Mouse (Mus musculus) retina, embryonic 14.5 days (tissue): ENCODE measurements around the gene Prdx1.
"Not testable (repeated sequence)": the region's sequence is repeated elsewhere in the genome, so short reads cannot be mapped to it uniquely, and the experiment has no call there.

ENCODE experiments used
- DNase-seq: peaks from one replicate; pipeline ENCODE4 v3.0.0-alpha.2; 2015; ENCODE audit warnings: low spot score

Gene Prdx1

DNA sequence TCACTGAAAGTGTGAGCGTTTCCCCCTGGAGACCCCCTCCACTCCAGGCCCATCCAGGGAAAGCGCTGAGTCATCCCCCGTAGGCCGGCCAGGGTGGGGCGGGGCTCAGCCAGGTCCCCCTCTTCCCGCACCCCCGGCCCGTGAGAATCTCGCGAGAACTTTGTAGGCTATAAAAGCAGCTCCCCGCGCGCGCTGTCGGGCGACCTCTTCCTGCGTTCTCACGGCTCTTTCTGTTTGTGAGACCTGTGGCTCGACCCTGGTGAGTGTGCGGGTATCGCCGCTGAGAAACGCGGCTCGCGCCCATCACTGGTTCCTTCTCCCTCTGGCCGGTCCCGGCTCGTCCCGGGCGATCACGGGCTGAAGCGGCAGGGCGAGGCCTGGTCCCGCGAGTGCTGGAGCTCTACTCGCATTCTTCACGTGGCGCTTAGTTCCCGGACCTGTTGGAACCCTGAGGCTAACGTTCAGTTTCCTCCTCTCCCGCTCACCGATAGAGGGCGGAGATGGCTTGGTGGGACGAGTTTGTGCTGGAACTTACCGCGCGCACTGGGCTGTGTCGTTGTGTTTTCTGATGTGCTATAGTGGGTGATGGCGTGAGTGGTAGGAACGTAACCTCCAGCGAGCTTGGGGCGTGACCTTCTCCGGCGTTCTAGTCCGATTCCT lies at the start of gene Prdx1:
Gene Prdx1 (plus strand): TSS at position 143 of the 660 bp plus-strand sequence.
- DNase-seq, result peak; percentile 96

DNA sequence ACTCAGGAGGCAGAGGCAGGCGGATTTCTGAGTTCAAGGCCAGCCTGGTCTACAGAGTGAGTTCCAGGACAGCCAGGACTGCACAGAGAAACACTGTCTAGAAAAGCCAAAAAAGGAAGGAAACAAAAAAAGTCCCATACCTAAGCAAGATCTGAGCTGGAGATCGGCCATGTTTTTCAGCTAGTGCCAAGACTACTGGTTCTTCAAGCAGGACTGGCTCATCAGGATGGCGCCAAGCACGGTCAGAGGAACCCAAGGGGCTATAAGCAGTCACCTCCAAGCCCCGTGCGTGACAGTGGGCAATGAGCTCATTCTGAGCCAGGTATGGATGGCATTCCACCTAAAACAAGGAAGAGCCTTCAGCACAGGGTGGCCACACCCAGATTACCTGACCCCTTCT lies 46.5 kb upstream of the Prdx1 start:
- no peak for DNase-seq

DNA sequence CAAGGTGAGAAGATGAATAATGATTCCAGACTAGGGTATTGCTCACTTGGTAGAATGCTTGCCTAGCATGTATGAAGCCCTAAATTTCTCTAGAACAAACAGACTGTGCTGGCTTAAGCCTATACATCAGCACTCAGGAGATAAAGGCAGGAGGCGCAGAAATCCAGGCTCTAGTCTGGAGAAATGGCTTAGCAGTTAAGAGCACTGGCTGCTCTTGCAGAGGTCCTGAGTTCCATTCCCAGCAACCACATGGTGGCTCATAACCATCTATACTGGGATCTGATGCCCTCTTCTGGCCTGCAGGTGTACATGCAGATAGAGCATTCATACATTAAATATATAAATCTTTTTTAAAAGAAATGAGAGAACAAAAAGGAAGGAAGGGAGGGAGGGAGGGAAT lies 43.3 kb upstream of the Prdx1 start:
- DNase-seq, result no peak

DNA sequence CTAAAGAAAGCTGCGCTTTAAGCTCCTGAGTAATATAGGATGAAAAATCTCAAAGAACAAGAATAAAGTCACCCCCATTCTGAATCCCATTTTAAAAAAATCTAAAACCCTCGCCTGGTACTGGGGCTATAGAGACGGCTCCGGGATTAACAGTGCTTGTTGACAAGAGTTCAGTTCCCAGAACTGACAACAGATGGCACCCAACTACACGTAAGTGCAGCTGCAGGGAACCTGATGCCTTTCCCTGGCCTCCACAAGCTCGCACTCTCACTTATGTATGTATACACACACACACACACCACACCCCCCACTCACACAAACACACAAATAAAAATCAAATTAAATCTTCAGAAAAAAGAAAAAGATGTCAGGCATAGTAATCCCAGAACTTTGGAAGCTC lies 41.0 kb upstream of the Prdx1 start:
- peak; percentile 59 for DNase-seq

DNA sequence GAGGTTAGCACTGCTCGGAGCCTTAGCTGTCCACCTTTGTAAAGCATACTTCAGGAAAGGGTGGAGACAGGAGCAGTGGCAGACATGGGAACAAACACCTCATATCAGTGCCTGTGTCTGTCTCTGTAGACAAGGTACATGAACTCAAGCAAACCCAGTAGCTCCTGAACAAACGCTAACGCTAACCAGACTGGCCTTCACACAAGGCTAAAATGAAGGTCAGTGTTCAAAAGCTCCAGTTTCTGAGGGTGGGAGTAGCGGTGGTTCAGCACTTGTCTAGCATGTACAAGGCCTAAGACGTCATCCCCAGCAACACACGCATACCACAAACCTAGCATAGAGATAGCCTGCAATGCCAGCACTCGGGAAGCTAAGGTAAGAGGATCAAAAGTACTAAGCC lies 39.7 kb upstream of the Prdx1 start:
- no peak for DNase-seq

DNA sequence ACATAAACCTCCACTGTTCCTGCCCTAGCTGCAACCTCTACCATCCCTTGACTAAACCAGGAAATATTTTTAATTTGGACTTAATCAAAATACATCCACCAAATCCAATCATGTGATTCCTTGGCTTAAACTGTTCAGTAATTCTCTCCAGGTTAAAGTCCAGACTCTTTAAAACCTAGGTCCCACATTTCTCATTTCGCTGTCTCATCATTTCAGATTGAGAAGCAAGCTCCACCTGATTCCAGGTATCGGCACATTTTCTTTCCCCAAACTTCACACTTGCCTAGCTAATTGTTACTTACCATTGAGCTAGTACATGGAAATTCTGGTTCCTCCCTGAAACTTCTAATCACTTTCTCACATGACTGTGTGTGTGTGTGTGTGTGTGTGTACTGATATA lies 35.9 kb upstream of the Prdx1 start:
- no peak for DNase-seq

DNA sequence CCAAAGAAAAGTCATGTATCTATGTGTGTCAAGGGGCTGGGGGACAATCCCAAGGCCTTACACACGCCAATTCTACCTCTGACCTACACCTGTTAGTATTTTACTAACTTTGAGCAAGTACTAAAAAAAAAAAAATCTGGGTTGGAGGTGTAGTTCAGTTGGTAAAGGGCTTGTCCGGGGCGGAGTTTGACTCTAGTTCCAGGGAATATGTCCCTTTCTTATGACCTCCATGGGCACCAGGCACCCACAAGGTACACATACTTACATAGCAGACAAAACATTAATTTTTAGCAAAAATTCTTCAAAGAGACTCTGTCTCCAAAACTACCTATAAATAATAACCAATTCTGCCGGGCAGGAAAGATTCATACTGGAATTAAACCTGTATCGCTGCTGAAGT lies 35.0 kb upstream of the Prdx1 start:
- DNase-seq, result no peak

DNA sequence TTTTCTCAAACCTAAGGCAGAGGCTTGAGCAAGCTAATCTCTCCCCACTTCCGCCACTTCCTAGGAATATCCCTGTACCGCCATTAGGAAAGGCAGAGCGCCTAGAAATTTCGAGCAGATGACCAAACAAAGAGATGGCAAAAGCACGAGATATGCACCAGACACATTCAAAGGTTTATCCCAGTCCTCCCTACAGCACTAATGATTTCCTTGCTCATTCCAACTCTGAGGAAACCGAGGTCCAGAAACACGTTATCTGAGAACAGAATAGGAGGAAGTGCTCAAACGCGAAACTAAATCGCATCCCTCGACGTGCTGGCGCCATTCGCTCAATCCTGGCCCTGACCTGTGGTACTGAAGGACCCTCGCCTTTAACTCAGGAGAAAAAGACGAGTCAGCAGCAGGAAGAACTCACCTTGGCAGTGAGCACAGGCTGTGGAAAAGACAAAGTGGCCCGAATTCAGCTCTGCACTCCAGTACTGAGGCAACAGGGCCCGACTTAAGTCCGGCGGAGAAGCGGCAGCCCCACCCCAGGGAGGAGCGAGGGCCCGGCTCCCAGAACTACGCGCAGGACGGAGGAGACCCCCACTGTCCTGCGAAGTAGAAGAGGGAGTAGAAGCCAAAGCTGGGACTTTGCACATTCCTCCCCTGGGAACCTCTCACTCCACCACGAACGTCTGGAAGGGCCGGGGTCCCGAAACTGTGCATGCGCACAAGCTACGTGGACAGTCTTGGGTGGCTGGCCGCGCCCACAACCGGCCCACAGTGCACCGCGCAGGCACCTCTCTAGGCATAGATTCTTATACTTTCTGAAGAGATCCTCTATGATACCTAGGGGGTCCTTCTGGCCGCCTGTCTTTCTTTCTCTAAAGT lies 34.2 kb upstream of the Prdx1 start, which contains the start of gene Akr1a1:
Gene Akr1a1 (minus strand): TSS at position 757 of the 873 bp plus-strand sequence.
- DNase-seq, result peak; percentile 95

DNA sequence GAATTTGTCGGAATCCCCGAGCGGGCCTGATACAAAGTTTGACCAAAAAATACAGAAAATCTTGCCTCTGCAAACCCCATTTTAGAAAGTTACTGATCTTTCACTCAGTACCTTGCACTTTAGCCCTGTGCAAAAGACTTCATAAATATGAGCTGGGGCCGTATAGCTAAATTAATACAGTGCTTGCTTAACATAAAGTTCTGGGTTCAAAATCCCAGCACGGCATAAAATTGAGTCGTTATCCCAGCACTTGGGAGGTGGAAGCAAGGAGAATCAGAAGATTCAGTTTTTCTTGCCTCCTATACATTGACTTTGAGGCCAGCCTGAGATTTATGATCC lies 33.6 kb upstream of the Prdx1 start:
- no peak for DNase-seq

DNA sequence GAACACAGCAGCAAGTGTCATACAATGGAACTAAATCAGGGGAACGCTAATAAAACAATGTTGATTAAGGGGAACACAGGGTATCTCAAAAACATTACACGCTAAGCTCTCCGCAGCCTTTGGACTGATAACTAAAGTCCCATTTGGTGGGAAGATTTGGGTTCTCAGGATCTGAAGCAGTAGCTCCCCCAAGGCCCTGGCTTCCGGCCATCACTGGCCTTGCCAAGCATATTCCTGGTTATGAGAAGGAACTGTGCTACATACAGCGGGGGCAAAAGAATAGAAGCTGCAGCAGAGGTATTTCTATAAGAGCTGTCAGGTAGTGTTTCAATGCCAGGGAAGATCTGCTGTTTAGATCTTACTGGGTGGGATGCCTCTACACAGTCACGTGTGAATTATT lies 32.1 kb upstream of the Prdx1 start:
- DNase-seq, result no peak

DNA sequence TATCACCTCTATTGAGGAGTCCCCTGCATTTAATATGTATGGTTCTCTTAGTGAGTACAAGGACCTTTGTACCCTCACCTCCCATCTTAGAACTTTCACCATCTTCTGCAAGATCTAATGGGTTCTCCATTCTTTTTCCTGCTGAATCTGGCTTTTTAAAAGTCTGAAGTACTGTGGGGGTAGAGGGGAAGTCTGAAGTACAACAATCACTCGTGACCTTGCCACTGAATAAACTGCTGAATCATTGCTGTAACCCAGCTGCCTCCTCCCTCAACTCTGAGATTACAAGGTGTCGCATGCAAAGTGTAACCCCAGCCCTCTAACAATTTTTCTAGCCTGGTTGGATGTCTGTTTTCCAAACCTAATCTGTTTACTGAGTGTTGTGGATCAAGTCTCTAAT lies 30.2 kb upstream of the Prdx1 start:
- DNase-seq, result no peak

DNA sequence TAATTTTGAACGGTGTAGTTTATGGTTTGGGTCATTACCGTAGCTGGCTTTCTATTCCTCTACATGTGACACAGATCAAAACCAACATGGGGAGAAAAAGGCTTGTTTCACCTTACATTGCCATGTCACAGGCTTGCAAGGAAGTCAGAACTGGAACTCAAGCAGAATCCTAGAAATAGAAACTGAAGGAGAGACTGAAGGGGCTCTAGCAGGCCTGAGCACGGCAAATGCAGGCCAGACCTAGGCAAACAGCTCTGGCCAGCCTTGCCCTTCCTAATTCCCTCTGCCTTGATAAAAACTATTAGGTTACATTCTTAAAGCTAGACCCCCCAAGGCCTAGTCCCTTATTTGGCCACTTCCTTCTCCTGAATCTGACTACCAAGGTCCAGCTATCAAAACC lies 29.7 kb upstream of the Prdx1 start:
- DNase-seq, result no peak

DNA sequence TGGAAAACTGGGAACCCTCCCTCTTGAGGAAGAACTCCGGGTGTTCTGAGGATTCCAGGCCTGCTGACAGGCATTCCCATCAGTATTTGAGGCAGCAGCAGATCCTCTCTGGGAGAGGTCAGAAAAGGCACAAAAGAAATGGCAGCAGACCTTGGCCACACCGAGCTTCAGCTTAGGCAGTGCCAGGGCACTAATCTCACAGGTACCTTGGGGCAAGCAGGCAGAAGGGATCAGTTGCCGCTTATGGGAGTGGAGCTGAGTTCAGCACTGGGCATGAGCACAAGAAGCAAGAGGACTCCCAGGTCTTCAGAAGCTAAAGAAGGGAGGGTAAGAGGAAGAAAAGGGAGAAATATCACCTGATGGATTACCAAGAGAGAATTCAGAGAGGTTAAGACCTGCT lies 27.4 kb upstream of the Prdx1 start:
- DNase-seq, result no peak

DNA sequence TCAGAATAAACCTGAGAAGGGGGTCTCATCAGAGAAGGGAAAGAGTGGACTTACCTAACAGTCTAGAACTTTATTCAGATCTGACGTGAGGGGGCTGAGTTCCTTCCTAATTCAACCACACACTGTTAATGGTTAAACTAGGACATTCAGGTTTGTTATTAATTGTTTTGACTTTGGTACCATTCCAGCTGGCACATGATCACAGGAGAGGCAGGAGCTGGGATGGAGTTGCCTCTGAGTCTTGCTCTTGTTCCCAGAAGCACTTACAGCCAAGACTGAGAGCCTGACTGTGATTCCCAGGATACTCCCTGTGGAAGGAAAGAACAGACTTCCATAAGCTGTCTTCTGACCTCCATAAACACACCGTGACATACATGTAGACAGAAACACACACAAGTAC lies 25.9 kb upstream of the Prdx1 start:
- no peak for DNase-seq

DNA sequence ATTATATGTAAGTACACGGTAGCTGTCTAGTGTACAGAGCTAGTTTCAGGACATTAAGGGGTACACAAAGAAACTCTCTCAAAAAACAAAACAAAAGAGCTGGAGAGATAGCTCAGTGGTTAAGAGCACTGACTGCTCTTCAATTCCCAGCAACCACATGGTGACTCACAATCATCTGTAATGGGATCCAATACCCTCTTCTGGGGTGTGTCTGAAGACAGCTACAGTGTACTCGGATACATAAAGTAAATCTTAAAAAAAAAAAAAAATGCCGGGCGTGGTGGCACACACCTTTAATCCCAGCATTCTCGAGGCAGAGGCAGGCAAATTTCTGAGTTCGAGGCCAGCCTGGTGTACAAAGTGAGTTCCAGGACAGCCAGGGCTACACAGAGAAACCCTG lies 25.4 kb upstream of the Prdx1 start:
- not testable (repeated sequence) for DNase-seq

DNA sequence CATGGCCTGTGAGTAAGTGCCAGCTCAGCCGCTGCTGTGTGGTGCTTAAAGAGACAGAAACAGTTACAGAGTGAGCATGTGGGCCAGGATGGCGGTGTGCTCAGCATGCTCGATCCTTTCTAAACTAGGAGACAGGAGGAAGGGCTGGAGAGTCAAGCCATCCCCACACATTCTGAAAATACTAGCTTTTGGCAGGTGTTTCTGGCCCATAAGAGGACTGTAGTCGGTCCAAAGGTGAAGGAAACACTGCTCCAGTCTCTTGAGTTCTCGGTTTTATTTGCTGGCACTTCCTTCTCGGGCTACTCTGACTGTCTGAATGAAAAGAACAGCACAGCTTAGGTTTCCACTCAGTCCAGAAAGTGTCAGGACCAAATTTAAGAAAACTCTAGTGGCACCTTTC lies 24.5 kb upstream of the Prdx1 start:
- no peak for DNase-seq

DNA sequence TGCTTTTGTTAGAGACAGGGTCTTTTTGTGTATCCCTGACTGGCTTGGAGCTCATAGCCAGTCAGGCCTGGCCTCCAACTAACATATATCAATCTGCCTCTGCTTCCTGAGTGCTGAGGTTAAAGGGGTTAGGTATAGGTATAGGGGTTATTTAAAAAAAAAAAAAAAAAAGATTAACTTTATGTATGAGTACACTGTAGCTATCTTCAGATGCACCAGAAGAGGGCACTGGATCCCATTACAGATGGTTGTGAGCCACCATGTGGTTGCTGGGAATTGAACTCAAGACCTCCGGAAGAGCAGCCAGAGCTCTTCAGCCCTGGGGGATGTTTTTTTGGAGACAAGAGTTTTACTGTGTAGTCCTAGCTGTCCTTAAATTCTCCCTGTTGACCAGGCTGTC lies 23.3 kb upstream of the Prdx1 start:
- DNase-seq, result no peak

DNA sequence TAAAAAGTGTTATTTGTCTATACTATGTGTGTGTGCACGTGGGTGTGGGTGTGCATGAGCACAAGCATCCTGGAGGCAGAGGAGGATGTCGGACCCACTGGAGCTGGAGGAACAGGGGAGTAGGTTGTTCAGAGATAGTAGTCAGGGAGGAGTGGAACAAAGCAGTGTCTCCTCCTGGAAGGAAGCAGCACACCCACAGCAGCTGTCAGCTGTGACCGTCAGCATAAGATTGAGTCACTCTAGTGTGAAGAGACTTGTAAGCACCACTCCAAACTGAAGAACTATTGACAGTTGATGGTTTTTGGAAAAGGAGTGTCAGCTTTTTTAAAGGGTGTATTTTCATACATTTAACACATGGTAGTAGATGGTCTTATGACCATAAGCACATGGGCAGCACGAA lies 18.7 kb upstream of the Prdx1 start:
- no peak for DNase-seq

DNA sequence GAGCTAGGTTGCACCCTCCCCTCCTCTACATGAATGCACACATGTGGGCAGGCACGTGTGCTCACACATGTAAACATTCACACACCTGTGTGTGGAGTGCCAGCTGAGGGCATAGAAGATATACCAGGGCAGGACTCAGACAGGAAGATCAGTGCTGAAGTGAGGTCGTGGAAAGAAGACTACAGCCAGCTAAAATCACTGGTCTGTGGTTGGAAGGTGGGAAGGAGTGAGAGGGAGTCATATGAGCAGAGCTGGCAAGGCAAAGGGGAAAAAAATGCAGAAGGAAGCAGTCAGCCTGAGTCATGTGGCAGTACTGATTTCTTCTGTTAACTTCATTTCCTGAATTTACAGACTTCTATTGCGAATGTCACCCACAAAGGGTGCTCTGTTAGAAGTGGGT lies 17.2 kb upstream of the Prdx1 start:
- no peak for DNase-seq

DNA sequence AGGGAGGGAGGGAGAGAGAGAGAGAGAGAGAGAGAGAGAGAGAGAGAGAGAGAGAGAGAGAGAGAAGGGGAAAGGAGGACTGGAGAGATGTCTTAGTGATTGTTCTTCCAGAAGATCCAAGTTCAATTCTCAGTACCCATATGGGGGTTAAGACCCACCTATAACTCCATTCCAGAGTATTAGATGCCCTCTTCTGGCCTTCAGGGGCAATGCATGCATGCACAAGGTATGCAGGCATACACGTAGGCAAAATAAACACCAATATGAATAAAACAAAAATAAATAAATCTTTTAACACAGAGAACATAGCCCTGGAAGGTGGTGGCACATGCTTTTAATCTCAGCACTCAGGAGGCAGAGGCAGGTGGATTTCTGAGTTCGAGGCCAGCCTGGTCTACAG lies 16.1 kb upstream of the Prdx1 start:
- DNase-seq, result peak; percentile 37

DNA sequence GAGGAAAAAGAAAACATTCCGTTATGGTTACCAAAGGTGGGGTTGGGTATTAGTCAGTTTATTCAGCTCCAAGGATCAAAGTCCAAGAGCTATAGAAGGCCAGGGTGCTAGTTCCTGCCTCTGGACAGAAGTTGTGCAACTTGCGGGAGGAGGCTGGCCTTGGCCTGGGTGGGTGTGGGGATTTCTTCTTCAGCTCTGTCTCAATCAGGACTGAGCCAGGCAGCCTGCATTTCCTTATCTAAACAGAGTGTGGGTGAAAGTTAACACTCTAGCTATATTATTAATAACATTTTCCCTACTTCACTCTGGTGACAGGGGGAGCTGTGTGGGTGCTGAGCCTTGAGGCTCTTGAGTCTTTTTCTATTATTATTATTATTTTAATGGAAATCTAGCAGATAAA lies 12.6 kb upstream of the Prdx1 start:
- DNase-seq, result no peak

DNA sequence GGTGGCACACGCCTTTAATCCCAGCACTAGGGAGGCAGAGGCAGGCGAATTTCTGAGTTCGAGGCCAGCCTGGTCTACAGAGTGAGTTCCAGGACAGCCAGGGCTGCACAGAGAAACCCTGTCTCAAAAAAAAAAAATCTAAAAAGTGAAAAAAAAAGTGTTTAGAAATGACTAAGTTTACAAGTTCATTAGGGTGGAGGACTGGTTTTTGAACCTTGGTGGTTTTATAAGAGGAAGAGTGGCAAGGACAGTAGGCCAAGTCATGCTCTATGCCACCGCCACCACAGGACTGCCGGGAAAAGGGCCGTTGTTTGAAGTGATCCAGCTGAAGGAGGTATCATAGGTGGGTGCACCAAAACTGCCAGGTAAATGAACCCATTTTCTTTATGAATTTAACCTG lies 10.6 kb upstream of the Prdx1 start:
- not testable (repeated sequence) for DNase-seq

DNA sequence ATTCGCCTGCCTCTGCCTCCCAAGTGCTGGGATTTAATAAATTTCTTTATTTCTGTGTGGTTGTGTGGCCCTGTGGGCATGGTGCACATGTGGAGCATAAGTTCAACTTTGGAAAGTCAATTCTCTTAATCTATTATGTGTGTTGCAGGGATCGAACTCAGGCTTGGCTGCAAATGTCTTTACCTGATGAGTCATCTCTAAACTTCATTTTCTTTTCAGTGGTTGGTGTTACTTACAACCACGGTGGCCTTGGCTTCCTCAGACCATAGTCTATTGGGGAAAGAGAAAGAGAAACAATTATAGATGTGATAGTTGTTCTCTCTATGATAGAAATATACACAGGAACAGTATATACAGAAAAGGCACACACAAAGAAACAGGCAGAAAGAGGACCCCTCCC lies 9.3 kb upstream of the Prdx1 start:
- no peak for DNase-seq

DNA sequence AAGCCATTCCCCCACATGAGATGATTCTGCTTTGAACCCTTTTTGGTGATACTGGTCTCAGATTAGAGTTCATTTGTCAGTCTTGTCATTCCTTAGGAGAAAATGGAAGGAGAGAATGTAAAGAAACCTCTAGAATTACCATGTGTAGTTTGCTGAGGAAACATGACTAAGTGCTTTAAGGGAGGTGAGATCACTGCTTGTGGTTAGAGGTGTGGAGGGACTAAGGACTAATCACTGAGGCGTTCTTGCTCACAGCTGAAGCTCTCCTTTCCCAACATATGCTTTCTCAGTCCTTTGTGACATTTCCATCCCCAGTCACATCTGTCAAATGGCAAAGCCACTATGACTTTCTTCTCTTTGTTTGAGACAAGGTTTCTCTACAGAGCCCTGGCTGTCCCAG lies 7.5 kb upstream of the Prdx1 start:
- DNase-seq, result no peak
